Mouse (Mus musculus) splenic B cell, adult 2 months (primary cell): ENCODE results near the gene Speer4f2.
"Not testable (repeated sequence)": the region's sequence is repeated elsewhere in the genome, so short reads cannot be mapped to it uniquely, and the experiment has no call there.

Source experiments
- DNase-seq: peaks from one replicate; pipeline ENCODE4 v3.0.0-alpha.2; 2011; ENCODE audit warnings: low read depth, low spot score
- H3K27me3 ChIP-seq: 2 replicates; pipeline ENCODE4 v1.6.1; 2012; ENCODE audit warnings: mild to moderate bottlenecking, low read length, moderate library complexity, mixed read lengths; ENCODE audit not compliant: control insufficient read depth, poor library complexity, insufficient read depth, severe bottlenecking
- H3K36me3 ChIP-seq: 2 replicates; pipeline ENCODE4 v1.6.1; 2012; ENCODE audit warnings: mild to moderate bottlenecking, low read length, moderate library complexity, mixed read lengths; ENCODE audit not compliant: control insufficient read depth, poor library complexity, insufficient read depth, severe bottlenecking

The Speer4f2 gene

GRCm38 (mm10) chr5:17372880-17373279, at the start of gene Speer4f2:
Speer4f2 (plus strand) TSS chr5:17373180.
- H3K27me3 ChIP-seq, DNase-seq, H3K36me3 ChIP-seq: not testable (repeated sequence)

GRCm38 (mm10) chr5:17328946-17329566, 43.9 kb upstream of the Speer4f2 start:
- DNase-seq: no peak
- Histone ChIP-seq H3K36me3 (no peaks in the 10 kb centered on the region), H3K27me3 (no peaks in the 10 kb centered on the region)

DNA sequence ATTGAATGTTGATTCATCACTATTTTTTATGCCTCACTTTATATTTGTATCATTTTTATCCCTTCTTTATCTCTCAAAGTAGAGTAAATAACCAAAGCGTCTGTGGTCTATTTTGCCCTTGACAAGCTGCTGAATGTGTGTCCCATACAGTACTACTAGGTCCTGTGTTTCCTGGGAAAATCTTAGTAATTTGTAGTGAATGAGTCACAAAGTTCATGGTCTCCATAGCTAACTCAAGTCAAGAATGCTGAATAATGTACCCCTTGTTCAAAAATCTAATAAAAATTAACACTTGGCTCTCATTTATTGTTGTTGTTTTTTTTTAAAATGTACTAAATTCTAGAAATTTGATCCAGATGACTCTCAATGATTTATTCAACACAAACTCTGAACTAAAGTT, 38.1 kb upstream of the Speer4f2 start:
- H3K27me3 ChIP-seq: no peaks in the 10 kb centered on the region
- DNase-seq: no peak

DNA sequence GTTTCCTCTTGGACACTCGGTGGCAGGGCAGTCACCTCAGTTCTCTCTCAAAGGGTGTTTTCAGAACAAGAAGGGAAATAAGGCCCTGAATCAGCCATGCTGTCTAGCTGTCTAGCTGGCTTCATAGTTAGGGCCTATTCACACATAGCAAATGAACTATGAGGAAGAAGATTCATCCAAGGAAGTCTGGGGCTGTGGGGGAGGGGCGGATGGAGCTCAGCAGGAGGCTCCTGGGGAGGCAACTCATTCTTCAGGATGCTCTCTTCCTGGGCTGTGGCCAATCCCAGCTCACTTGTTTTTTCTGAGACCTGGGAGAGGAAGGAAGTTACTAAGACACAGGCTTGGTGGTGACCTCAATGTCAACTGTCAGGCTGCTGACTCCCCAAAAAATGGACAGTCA, 27.2 kb upstream of the Speer4f2 start:
- DNase-seq, H3K36me3 ChIP-seq, H3K27me3 ChIP-seq: not testable (repeated sequence)

More for the DNA sequence above, 38.1 kb upstream of the Speer4f2 start:
- no peaks in the 10 kb centered on the region for H3K36me3 ChIP-seq

DNA sequence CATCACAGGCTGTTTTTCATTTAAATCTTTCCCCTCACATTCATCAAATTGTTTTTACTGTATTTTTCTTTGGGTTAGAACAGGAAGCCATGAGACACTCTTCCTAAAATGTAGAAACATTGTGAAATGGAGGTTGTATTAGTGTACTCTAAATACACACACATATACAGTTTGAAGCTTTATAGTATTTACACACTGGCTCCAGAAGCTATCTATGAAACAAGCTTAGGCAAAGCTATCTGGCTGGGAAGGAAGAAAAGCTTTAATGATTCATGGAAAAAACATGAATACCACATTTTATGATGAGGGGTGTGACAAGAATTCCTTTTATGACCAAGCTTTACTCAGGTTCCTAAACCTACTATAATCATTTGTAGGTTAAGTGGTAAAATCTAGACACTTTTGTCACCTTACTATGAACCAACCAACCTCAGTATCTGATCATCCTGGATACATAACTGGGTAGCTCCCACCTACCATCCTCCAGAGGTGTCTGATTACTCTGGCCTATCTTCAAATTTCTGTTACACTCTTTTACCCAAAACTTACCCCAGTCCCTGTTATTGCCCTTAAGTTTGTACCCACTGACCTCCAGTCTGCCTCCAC, 13.5 kb upstream of the Speer4f2 start:
- H3K36me3 ChIP-seq: no peaks in the 10 kb centered on the region
- DNase-seq: no peak

GRCm38 (mm10) chr5:17389926-17390325, 16.9 kb downstream of the Speer4f2 start:
- no peaks in the 10 kb centered on the region for H3K27me3 ChIP-seq
- H3K36me3 ChIP-seq: no peaks in the 10 kb centered on the region
- no peak for DNase-seq

More for the DNA sequence above, 13.5 kb upstream of the Speer4f2 start:
- no peaks in the 10 kb centered on the region for H3K27me3 ChIP-seq

GRCm38 (mm10) chr5:17391207-17391606, 18.2 kb downstream of the Speer4f2 start:
- Histone ChIP-seq H3K36me3 (no peaks in the 10 kb centered on the region), H3K27me3 (no peaks in the 10 kb centered on the region)
- no peak for DNase-seq

- DNase-seq: no peak
- no peaks in the 10 kb centered on the region for H3K36me3 ChIP-seq
- H3K27me3 ChIP-seq: no peaks in the 10 kb centered on the region
These were observed 27.6 kb downstream of the Speer4f2 start for GRCm38 (mm10) chr5:17400571-17400970.

DNA sequence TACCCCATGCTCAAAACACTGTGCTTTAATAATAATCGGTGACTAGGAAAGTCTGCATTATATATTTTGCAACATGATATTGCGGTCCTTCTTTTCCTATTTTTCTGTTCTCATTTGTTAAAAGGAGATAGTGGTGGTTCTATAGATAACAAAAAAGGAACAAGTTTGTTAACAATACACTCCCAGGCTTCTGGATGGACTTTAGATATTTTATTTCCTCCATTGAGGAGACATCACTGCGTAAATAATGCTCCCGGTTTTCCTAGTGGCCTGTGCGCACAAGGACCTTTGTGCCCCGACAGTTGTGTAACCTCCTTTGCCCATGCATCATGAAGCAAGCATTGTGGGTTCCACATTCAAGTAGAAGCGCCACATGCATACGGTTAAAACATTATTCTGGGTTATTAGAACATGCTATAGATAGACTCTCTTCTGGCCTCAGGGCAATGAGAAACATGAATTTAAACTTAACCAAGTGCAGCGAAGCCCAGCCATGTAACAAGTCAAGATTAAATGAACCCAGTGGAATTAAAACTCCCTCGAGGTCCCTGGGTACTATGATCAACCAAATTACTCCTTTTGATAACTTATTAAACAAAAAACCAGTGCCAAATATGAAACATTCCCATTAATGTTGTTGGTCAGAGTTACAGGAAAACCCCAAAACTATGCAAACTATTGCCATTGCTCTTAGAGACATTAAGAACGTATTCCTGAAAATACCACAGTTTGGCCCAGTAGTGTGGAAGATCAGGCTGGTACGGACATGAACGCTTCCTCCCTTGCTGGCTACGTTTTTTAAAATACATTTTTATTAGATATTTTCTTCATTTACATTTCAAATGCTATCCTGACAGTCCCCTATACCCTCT, 28.5 kb downstream of the Speer4f2 start:
- no peaks in the 10 kb centered on the region for H3K27me3 ChIP-seq
- H3K36me3 ChIP-seq: no peaks in the 10 kb centered on the region
- no peak for DNase-seq

DNA sequence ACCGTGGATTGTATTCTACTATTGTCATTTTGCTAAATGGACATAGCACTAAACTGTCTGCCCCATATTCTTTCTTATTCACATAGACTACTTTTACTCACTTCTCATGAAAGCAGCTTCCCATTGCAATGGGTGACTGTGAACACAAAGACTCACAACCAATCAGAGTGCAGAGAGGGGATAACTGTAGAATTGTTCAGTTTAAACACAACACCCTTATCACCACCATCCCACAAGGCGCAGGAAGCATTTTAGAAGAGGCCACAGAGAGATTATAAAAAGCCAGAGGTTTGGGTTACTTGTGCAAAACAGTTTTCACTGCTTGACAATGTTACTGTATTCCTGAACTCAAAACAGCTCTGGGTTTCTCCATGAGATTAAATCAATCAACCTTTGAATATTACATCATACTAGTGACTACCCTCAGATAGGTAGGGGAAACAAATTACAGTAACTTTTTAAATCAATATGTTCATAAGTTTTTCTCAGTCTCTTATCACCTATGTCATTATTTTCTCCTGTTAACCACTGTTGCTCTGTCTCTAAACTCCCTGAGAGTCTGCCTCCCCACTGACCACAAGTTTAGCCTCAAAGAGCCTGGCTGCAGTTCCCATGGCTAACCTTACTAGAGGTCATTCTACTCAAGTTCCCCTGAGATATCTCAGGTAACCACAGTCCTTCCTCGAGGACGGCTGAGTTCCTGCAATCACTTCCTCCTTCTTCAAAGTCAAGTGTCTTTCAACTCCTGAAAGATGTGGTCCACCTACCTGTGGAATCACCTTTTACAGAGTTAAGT, 29.5 kb downstream of the Speer4f2 start:
- no peak for DNase-seq
- Histone ChIP-seq H3K27me3 (no peaks in the 10 kb centered on the region), H3K36me3 (no peaks in the 10 kb centered on the region)

DNA sequence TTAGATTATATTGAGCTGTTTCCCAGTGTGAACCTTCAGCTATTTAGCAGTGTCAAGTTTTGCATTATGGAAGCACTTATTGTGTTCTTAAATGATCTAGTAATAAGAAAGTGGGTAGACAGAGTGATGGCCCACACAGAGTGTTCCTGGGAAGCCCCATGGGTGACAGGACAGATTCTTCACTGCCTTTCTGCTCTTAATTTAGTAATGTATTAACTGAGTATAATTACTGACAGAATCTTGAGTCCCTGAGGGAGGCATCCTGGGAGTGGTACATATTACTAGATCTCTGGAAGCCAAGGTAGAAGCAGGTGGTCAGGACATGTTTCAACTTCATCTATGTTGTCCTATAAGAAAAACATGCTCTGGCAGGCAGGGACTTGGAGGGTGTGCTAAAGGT, 30.6 kb downstream of the Speer4f2 start:
- Histone ChIP-seq H3K36me3 (no peaks in the 10 kb centered on the region), H3K27me3 (no peaks in the 10 kb centered on the region)
- no peak for DNase-seq

GRCm38 (mm10) chr5:17408924-17409660, 36.1 kb downstream of the Speer4f2 start:
- Histone ChIP-seq H3K27me3 (no peaks in the 10 kb centered on the region), H3K36me3 (no peaks in the 10 kb centered on the region)
- no peak for DNase-seq

DNA sequence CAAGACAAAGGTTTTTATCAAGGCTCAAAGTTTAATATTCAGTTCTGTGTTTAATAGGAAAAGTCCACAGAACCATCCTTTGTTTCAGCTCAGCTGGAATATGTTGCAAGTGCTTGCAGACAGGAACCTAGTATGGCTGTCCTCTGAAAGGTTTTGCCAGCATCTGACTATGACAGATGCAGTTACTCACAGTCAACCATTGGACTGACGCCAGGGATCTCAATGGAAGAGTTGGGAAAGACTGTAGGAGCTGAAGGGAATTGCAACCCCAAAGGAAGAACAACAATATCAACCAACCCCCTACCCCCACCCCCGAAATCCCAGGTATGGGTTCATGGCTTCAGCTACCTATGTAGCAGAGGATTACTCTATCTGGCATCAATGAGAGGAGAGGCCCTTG, 44.2 kb downstream of the Speer4f2 start:
- Histone ChIP-seq H3K27me3 (no peaks in the 10 kb centered on the region), H3K36me3 (no peaks in the 10 kb centered on the region)
- no peak for DNase-seq

DNA sequence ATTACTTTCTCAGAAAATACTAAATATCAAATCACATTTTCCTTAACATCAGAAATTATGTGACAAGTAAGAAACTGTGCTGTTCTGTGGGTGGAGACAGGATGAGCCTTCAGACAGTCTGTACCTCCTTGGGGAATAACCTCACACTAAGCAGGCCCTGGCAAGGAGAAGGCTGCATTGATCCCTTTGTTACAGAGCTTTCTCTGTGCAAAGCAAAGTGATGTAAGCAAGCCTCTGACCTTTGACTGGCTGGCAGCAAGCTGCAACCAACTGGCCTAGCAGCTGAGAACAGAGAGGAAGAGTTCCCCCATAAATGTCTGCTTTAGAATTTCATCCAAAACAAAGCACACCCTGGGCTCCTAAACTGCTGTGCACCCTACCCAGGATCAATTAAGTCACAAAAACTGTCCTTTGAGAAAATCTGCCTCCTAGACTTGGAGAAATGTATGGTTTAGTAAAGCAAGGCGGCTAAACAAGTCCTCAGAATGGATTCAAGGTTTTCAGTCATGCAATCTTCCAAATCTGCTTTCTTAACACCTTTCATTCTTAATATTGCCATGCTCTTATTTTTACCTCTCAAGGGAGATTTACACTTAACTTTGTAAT, 46.3 kb downstream of the Speer4f2 start:
- Histone ChIP-seq H3K36me3 (no peaks in the 10 kb centered on the region), H3K27me3 (no peaks in the 10 kb centered on the region)
- DNase-seq: no peak
